Mouse (Mus musculus) WW6 (cell line): ENCODE measurements around the gene Wscd2.

Source experiments
- DNase-seq: peaks from one replicate; pipeline ENCODE4 v3.0.0-alpha.2; 2013; ENCODE audit warnings: low read depth, low spot score

Wscd2 gene

DNA sequence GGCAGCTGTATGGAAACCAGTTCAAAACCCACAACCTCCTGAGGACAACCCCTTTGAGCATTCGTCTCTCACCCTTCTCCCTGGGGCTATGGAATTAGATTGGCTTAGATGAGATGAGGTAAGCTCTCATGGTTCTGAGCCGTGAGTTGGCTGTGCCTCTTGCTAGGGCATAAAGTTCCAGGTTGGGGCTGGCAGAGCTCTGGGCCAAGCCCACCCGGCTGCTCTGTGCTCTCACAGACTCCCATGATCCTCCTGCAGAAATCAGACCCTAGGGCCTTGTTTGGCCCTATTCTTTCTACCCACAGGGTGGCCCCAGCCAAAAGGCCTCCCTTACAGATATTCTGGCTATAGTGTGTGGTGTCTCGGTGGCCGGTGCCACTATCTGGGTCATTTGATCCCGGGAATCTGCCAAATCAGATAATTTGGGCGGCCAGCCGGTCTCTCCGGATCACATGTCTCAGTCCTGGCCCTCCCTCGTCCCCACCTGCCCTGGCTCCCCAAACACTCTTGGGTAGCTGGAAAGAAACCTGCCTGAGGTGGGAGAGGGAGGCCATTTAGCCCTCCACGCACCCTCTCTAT lies 4.5 kb upstream of the Wscd2 start:
- no peak for DNase-seq

DNA sequence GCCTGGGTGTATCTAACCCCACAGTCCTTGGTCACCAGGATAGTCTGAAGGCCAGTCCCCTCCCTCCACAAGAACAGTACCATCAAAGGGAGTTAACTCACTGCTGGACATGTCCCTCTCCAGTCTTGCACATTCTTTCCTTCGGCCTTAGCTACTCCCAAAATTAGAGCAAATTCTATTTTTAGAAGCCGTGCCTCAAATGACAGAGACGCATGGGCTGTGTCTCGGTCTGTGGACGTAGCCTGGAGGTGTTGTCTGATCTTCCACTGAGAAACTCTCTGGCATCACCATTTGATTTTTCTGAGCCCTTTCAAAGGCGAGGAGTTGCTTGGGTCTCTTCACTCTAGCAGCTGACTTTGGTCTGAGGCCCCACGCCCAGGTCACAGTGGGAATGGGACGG lies 2.3 kb upstream of the Wscd2 start:
- DNase-seq = no peak

DNA sequence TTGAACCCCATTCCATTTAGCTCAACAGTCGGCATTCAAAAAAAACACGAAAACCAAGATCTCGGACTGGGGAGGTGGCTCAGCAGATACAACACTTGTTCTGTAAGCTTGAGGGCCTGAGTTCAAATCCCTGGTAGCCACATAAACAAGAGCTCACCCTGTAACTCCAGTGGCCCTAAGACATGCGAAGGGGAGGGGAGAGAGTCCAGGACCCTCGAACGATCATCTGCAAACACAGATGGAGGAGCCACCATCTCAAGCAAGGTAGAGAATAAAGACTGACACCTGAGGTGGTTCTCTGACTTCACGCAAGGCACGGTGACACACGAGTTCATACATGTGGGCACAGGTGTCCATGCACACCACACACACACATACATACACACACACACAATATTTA lies 516 bp upstream of the Wscd2 start:
- DNase-seq = no peak

DNA sequence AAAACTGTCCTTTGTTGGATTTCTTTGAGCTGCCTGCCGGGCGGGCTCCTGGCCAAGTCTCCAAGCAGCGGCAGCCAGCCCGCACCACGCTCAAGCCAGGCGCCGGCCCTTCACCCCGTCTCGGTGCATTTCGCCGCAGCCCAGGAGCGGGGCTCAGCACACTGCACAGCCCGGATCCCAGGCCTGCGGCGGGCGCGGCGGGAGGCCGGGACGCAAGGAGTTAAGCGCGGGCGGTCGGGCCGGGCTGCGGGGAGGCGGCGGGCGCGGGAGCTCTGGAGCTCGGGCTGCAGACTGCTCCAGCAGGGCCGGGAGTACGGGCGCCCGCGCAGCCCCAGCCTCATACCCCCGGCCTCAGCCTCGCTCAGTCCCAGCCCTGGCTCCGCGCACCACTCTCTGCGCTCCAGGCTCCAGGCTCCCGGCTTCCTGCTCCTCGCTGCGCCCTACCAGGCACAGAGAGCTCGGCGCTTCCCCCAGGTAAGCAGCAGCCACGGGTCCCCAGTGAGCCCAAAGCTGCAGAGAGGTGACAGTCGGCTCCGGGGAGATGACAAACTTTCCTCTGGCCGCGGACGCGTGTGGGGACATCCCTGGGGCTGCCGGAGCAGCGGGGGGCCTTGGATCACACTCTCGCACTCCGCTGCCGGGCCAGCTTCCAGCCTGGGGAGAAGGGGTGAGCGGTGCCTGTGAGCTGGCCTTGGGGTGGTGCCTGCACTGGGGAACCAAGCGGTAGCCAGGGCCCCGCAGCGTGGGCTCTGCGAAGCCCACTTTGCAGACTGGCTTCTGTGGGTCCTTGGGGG lies 531 bp downstream of the Wscd2 start:
- peak; percentile 42 for DNase-seq

DNA sequence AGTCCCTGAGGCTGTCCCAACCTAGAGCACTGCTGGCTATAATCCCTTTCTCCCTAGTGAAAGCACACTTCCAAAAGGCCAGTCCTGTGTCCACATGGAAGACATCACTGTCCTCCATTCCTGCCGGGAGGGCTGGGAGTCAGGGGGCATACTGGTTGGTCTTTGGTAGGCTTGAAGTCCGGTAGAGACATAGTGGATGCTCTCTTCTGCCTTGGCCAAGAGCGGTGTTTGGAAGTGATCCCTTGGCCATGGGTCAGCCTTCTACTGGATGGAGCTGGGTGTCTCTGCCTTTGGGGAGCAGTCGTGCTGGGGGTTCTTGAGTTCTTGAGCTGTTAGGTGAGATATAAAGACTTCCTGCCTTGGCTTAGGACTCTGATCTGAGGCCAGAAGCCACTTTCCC lies 1.4 kb downstream of the Wscd2 start:
- DNase-seq = no peak

DNA sequence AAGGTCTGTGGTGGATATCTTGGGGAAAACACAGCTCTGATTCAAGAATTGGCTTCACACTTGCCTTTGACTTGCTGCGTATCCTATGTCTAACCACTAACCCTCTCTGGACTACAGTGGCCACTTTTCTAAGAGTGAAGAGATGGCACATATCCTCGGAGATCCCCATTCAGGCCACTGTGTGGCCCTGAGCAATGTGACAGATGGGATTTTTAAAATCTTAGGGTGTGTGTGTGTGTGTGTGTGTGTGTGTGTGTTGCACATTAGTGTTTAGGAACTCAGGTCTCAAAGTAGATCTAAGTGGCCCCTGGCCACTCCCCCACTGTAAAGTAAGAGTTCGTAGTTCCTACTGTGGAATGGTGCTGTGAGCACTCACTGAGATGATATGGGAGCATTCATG lies 1.9 kb downstream of the Wscd2 start:
- DNase-seq = no peak

DNA sequence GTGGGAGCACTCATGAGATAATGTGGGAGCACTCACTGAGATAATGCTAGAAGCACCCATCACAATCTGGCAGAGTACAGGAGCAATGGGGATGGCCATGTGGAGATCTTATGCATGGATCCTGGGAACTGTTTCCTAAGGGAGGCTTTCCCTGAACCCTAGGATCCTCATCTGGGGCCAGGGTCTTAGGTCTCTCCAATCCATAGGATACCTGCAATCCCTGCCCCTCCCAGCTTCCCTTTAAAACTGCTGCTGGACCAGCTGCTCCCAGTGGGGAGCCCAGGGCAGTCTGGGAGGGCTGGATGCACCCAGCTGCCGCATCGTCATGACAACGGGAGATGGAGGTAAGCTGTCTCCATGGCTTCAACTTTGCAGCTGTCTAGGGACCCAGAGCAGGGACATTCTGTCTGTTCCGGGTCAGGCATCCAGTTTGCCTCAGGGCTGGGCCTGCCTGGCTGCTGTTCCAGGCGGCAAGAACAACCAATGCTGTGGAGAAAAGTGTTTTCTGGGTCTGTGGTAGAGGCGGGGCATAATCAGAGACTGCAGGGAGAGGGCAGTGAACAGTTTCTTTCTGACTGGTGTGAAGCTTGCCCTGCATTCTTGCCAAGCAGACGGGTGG lies 2.4 kb downstream of the Wscd2 start:
- DNase-seq = no peak

DNA sequence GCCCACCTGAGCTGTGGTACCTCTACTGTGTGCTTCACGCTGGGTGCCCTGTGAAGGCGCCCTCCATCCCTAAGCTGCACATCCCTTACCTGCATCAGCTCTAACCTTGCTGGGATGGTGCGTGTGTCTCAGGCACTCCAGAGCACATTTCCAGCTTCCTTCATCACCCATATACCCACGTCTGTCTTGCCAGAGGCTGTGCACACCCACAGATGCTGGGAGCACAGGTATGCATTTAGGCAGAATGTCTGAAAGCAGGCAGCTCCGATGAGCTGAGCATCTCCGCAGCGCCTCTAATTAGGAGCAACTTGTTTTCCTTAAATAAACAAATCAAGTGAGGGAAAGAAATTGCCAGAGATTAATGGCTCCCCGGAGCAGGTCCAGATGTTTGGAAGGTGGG lies 3.9 kb downstream of the Wscd2 start:
- DNase-seq = no peak

DNA sequence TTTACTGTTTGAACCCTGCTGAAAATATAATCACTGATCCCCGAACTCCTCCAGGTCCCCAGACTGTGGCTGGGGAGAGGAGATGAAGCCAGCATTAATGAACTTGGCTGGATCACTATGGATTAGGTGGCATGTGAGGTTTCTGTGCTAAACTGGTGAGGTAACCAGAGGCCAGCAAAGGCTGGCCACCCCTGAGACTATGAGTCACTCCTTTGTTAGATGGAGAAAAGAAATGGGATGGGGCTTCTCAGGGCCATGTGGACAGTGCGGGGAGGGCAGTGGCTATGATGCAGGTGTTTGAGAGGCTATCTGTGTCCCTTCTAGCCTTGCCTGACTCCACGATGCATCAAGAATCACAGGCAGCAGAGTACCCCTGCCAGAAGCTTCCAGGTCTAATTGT lies 6.8 kb downstream of the Wscd2 start:
- DNase-seq = no peak

DNA sequence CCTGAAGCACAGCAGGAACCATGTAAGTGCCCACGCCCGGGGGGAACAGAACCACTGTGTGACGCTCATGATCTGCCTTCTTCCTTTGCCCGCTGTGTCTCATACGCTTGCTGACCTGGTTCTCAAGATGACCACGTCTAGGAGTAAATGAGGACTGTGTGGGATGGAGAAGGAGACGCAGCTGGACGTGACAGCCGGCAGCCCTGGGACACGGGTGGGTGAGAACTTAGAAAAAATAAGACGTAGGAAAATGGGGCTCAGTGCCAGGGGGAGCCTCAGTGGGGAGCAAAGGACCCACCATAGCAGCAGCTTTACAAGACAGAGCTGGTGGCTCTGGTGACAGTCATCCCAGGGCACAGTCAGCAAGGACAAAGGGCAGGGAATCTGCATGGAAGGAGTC lies 9.3 kb downstream of the Wscd2 start:
- no peak for DNase-seq

DNA sequence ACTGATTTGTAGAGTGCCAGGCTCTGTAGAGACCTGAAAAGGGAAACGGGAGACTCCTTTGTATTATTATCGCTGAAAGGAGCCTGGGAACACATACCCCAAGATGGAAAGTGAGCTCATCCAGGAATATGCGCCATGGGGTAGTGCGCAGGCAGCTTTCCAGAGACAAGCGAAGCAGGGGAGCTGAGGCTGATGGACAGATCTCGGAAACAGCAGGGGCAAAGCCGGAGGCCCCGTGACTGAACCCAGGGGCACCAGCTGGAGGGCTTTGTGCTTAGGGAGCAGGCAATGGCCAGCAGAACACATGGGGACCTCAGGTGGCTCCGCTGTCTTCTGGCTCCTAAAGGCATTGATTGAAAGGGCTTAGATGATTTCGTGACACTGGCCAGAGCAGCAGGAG lies 13.1 kb downstream of the Wscd2 start:
- DNase-seq = no peak

DNA sequence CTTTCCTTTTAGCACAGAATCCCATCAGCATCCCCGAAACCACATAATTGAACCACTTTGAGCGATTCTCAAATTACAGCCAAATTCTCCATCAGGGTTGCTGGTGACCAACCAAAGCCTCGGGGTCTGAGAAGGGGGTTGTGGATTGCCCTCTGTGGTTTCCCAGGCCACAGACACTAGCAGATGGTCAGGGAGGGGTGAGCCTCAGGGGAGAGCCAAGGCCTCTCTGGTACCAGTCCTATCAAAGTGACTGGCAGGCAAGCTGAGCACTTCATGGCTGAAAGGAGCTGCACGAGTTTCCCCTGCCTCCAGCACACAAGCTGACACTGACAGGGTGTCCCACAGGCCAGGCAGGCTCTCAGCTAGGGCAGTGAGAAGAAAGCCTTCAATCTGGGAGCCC lies 14.5 kb downstream of the Wscd2 start:
- no peak for DNase-seq

DNA sequence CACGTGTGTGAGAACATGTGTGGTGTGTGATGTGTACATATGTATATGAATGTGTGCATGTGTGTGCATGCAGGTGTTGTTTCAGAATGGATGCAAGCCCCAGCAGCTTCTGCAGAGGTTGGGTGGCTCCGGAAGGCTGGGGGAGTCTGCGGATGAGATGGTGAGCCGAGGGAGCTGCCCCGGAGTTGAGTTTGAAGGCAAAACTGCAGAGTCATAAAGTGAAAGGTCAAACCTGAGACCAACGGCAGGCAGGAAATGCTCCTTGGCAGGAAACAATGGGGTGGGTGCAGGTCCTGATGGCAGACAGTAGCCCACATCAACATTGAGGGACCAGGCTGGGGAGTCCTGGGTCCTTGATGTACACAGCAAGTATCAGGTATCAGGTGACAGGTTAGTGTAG lies 15.9 kb downstream of the Wscd2 start:
- DNase-seq = no peak

DNA sequence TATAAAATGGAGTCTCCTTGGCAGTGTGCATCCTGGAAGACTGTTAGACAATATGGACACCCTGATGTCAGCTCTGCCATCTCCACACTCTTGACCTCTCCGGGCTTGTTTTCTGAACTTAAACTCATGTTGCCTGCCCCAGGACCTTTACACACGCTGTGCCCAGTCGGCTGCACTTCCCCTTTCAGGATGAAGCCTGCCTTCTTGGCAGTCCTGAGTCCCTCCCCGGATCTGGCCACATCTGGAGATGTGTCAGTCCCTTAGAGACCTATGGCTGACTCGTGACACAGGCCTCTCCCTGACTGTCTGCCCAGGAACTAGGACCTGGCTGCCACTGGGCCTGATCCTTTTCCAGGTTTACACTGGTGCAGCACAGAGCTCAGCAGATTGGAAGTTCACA lies 16.6 kb downstream of the Wscd2 start:
- no peak for DNase-seq

DNA sequence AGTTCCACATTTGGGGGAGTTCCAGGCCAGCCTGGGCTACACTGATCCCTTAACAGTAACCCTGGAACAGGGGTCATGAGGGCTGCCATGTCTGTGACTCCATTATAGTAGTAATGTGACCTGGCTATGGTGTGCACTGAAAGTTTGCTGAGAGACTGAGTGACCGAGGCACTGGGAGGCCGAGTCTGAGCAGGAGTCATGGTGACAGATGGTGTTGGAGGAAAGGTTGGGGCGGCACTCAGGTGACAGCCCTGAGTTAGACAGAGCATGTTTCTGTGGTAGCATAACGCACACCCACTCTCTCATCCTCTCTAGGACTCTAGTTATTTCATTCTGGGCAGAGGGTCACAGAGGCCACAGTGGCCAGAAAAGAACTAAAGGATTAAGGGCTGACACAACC lies 19.0 kb downstream of the Wscd2 start:
- no peak for DNase-seq

DNA sequence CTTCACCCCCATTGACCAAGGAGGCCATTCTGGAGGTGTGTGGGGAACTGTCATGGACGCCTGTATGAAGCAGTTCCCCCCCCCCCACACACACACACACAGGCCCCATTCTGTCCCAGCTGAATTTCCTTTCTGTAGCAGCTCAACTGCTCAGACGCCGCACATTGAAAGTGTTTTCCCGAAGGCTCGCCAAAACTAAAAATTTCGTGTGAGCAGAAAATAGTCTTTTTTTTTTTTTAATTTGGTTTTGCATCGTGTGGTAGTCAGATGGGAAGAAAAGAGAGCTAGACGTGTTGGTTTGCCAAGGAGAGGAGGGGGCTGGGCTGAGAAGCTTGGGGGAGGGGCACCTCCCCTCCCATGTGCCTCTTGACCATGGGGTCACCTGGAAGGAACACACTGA lies 23.5 kb downstream of the Wscd2 start:
- no peak for DNase-seq

DNA sequence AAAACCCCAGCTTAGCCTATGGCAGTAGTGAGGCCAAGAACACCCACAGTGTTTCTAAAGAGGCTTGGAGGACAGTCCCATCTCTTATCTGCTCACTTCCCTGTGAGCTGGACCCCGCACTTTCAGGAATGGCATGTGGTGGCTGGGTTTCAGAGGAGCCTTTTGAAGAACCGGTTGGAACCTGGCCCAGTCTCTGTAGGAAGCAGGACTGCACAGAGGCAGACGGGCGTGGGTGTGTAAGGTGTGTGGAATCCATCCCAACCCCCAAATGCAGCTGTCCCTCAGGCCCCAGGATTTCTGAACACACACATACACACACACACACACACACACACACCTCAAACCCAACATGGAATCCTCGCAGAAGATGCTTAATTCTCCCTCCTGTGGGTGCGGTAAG lies 23.9 kb downstream of the Wscd2 start:
- no peak for DNase-seq

DNA sequence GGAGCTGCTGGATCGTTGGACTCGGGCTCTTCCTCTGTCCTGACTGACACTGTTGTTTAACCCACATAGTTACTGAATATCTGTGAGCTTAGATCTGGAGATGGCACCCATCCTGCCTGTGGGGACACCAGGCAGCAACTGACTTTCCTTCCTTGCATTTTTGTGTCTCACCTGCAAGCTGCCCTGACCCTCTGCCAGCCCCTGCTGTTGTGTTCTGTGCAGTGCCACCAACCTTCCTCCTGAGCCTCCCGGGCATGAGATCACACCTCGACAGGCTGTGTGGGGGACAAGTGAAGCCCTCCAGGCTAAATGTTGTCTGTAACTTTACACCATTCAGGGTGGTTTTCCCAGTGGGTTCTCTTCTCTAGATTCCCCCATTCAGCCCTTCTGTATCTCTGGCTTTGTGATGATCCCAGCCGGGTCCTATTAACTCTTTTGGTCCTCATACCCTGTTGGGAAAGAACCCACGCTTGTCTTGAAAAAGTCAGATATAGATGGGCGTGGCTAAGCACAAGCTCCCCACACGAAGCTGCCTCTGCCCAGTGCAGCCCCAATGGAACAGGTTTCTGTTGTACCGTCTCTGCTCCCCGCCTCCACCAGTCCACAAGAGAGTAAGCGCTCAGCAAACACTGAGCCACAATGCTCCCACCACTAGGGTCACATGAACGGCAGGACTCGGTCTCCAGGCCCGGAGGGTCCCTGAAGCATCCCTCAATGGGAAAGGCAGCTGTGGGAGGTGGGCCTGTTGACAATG lies 26.2 kb downstream of the Wscd2 start:
- DNase-seq = no peak

DNA sequence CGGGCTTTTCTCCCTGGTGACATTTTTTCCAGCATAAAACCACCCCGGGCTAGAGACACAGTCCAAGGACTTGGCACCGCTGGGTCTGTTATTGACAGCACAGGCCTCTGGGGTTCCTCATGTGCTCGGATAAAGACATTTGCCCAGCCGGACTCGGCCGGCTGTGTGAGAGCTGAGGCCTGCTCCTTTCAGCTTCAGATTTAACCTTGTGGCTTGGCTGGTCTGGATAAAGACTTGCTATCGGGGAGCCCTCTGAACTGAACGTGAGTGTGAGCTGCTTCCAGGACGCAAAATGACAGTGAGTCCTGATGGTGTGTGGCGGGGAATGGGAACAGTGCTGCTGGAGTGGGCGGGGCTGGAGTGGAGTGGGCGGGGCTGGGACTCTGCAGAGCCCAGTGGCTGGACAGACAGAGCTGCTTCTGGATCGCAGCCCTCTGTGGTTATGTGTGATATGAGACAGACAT lies 26.8 kb downstream of the Wscd2 start:
- DNase-seq = no peak

DNA sequence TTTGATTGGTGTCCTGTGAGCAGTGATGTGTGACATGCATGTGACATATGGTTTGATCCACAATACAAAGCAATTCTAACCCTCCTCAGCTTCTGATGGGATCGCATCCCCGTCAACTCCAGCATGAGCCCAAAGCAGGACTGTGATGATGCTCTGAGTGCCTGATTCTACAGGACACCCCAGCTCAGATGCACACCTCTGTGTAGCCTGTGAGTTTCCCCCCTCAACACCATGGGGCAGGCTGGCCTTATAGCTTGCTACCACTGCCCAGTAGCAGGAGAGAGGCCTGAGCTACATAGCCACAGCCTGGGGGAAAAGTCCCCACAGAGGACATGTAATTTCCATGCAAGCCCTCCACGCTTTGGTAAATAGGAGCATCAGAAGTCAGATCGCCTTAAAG lies 27.3 kb downstream of the Wscd2 start:
- no peak for DNase-seq

DNA sequence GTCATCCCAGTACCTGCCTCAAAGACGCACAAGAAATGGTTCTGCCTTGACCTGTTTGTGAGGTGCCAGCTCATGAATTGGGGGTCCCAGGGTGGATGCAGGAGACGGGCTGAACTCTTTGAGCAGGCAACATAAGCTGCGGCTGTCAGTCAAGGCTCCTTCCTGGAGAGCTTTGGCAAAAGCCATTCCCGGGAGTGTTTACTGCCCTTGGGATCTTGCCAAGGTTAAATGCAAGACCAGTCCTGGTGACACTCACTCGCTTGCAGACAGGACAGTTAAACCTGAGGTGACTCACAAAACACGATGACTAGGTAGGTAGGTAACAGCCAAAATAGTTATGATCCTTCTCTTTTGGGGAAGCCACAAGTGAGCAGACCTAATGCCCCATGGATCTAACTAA lies 30.9 kb downstream of the Wscd2 start:
- DNase-seq = no peak

DNA sequence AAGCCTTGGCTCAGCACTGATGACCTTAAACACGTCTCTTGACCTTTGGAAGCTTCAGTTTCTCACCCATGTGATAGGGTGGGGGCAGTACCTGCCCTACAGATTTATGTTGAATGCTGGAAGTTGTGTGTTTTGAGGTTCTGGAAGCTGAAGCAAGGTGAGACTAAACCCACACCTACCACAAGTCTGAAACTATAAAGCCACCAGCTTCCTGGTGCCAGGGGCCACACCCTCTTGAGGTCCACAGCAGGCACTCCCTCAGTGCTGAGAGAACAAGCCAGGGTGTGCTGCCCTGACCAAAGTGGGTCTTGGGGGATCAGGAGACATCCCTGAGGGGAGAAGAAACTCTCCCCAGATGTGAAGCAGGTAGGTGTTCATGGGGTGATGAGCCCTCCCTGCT lies 48.7 kb downstream of the Wscd2 start:
- no peak for DNase-seq

DNA sequence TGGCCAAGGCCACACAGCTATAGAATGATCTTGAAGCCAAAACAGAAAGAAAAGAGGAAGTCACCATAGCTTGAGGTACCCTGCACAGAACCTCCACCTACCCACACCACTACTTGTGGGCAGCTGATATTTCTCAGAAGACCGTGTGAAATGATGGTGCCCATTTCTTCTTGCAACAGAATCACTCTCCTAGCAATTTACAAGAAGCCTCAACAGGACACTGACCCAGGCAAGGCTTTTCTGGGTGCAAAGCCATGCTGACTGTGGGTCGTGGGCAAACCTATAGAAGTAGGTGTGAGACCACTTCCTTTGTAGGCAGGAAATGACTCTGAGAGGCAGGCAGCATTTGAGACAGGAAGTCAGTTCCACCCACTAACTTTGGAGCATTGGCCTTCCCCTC lies 49.3 kb downstream of the Wscd2 start:
- no peak for DNase-seq
